Mouse (Mus musculus) urinary bladder, postnatal 4 days (tissue): ENCODE measurements around the gene Gm20388.

ENCODE experiments used
- DNase-seq, 2 experiments: peaks; one replicate each; pipeline ENCODE4 v3.0.0; 2021 to 2022; ENCODE audit warnings: low spot score in 2 of 2

Gene Gm20388

DNA sequence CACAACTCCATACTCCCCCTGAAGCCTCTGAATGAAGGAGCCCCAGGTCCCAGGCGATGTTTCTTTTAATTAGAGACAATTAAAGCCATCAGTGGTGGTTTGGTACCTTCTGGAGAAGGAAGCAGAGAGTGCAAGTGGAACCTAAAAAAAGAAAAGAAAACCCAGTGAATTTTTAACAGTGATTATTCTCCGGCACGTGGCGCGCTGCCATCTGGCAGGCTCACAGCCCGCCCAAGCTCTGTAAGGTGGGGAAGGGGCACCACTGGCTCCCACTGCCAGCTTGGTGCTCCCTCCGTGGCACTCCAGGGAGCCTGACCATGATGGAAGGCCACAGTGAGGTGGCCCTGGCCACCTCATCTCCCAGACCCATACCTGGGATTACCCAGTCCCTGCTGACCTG, 522.5 kb downstream of the Gm20388 start:
- DNase-seq: no peak

DNA sequence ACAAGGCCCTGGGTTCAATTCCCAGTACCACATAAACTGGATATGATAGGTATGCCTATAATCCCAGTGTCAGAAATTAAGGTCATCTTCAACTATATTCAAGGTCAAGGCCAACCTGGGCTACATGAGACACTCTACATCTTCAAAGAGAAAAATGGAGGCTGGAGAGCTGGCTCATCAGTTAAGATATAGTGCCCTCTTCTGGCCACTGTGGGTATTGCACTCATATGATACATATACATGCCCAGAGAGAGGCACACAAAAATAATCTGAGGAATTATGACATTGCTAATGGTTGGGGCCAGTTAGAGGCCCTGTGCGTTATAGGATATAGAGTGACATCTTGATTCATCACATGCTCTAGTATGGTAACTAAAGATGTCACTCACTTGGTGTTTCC, 523.1 kb downstream of the Gm20388 start:
- DNase-seq: no peak

DNA sequence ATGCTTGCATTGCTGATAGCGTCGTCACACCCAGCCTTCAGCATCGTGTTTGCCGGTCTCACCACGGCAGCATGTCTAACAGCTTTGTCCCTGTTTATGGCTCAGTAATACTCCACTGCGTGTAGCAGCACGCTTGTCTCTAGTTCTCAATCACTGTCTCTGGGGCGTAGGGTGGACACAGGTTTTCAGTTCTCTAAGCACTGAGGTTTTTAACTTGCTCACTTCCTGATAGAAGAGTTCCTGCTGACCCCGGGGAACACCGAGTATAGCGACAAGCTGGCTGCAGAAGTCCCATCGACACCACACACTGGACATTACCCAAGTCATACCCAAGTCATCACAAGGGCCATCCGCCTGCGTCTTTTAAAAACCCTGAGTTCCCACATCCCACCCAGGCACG, 525.1 kb downstream of the Gm20388 start:
- no peak for DNase-seq

- DNase-seq: no peak
Measured at GRCm38 (mm10) chr8:120436491-120437030, 525.9 kb downstream of the Gm20388 start.

GRCm38 (mm10) chr8:120437207-120437606, 526.6 kb downstream of the Gm20388 start:
- DNase-seq: no peak

DNA sequence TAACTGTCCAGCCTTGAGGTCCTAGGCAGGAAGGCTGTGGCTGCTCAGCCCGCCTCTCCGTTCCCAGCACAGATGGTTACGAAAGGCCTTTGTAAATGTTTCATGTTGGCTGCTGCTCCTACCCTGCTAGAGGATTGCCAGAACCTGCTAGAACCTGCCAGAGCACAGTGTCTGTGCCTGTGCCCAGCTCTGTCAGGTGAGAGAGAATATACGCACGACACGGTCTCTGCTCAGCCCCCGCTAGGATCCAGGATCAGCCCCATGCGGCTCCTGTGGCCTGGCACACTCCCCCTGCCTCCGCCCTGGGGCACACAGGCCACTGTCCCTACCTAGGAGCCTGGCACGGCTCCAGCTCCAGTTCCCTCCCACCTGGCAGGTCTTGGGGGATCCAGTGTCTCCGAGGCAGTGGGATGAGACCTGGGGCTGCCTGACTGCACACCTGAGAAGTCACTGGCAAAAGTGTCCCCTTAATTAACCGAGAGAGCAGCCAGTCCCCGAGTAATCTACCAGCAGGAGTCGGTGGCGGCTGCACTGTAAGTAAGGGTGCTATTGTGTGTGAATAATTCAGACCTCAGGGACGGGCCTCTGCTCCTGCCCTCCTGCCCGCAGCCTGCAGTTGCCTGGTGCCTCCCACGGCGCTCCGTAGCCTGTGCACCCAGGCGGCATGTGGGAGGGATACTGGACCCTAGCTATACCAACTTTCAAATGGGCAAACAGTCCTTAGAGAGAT, 527.2 kb downstream of the Gm20388 start:
- no peak for DNase-seq

DNA sequence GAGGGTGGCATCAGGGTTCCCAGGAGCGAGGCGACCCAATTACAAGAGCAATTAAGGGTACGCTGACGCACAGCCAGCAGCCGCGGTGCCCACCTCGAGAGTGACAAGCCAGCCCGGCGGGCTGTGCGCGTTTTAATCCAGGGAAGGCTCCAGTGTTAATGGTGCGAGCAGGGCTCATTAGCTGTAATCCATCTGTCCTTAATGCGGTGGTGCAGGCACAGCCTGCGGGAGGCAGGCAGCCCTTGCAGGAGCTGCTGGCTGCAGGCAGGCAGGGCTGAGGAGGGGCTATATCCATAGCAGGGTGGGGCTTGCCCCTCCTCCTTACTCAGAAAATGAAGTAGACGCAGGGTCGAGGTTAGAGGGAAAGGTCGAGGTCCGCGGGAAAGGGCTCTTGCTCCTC, 528.7 kb downstream of the Gm20388 start:
- no peak for DNase-seq

DNA sequence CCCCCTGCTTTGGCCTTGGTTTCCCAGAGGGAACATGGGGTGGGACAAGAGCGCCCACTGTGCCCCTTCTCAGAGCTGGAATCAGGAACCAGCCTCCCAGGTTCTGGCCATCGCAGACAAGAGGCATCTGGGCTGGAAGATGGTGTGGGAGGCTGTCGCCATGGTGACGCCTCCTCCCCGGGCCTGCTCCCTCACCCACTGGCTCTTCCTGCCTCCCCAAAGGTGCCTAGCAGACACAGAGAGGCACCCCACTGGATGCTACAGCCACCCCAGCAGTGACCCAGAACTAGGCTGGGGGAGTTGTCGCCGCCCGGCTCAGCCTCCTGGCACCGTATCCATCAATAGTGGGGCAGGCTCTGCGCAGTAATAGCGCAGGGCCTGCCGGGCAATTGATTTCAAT, 530.1 kb downstream of the Gm20388 start:
- no peak for DNase-seq

- DNase-seq: no peak
Measured at GRCm38 (mm10) chr8:120441637-120442036, 531.0 kb downstream of the Gm20388 start.

DNA sequence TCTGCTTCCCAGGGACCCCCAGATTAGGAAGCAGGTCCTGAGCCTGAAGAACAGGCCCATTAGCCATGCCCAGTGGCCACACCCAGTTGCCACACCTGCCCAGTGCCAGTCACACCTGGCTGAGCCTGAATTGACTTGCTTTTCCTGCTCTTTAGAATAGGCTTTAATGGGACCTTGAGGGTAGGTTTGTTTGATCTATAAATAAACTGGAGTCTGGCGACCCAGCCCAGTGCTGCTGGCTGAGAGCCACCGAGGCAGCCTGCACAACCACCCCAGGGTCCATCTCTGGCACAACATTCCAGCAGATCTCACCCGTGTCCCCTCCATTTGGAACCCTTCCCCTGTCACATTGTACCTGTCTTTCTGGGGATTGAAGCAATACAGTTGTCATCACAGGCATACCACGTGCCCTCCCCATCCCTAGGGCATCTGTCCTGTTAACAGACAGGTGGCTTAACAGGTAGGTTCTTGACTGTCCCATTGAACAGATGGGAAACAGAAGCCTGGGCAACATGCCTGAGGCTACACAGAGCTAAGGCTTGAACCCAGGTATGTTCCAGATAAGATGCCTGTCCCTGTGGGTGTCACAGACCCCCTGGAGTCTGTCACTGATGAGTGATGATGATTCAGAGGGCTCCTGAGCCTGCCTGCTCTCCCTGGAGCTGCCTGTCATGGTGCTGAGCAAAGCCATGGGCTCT, 531.8 kb downstream of the Gm20388 start:
- no peak for DNase-seq

GRCm38 (mm10) chr8:120445249-120445648, 534.6 kb downstream of the Gm20388 start:
- DNase-seq: no peak

DNA sequence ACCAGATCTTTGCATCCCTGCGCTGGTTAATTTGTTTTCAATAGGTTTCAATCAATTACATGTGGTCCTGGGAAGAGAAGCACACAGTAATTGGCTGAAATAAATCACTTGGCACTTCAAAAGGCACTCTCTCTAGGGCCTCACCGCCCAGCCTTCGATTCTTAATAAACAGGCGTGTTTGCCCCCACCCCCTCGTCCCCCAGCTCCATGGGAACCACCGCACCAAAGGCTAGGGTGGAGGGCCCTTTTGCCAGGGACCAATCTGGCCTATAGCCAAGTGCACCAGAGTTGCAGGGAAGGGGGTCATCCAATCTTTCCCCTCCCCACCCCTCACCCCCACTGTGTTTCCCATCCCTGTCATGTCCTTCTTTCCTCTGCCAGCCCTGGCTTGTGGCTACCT, 537.5 kb downstream of the Gm20388 start:
- no peak for DNase-seq

- no peak for DNase-seq
Measured at GRCm38 (mm10) chr8:120449139-120449538, 538.5 kb downstream of the Gm20388 start.

DNA sequence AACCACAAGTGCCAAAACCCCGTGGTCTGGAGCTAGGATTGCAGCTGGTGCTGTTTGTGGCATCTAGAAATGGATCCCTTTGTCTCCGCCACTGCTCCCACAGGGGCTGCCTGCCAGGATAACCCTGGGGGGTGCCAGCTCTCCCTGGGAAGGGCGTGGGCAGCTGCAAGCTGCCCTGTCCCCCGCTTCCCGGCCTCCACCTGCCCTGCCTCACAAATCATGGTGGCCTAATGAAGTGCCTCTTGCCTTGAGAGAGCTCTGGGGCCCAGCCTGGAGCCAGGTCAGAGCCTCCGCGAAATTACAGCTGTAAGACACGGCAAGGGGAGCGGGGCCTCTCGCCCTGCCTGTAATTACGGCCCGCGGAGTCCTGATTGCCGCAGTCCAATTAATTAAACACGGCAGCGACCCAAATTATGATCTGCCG, 539.0 kb downstream of the Gm20388 start:
- no peak for DNase-seq

- DNase-seq: no peak
Measured at GRCm38 (mm10) chr8:120452111-120452510, 541.5 kb downstream of the Gm20388 start.

- no peak for DNase-seq
Measured at GRCm38 (mm10) chr8:120454404-120454803, 543.8 kb downstream of the Gm20388 start.

- no peak for DNase-seq
Measured at GRCm38 (mm10) chr8:120460375-120460774, 549.7 kb downstream of the Gm20388 start.

DNA sequence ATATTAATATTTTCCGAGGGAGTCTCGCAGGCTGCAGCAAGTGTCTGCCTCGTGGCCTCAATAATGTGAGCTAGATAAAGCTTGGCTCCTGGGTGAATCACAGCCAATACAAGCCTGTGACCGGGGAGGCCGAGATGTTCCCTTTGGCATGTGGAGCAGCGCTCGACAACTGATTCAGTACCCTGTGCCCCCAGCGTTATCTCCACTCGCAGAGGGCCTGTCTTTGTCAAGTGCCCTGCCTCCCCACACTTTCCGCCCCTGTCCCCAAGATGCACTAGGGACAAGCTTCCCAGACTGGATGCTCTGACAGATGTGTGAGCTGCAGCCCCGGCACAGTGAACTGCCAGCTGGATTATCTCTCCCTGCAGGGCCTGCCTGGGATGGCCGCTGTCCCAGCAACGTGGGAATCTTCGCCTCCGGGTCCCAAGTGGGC, 551.5 kb downstream of the Gm20388 start:
- no peak for DNase-seq

DNA sequence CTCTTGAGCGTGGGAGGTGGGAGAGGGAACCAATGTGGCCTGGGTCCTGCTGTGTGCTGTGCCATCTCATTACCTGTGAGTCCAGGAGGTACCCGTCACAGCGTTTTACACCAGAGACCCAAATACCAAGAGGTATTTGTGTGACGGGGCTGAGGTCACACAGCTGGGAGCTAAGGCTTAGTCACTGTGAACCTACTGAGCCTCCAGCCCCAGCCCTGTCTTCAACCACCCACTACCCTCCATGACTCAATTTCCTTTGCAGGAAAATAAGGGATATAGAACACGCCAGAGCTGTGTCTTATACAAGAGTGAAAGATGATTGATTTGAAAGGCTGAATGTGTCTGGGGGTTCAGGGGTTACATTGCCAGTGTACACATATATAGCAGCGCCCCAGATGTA, 552.0 kb downstream of the Gm20388 start:
- no peak for DNase-seq

DNA sequence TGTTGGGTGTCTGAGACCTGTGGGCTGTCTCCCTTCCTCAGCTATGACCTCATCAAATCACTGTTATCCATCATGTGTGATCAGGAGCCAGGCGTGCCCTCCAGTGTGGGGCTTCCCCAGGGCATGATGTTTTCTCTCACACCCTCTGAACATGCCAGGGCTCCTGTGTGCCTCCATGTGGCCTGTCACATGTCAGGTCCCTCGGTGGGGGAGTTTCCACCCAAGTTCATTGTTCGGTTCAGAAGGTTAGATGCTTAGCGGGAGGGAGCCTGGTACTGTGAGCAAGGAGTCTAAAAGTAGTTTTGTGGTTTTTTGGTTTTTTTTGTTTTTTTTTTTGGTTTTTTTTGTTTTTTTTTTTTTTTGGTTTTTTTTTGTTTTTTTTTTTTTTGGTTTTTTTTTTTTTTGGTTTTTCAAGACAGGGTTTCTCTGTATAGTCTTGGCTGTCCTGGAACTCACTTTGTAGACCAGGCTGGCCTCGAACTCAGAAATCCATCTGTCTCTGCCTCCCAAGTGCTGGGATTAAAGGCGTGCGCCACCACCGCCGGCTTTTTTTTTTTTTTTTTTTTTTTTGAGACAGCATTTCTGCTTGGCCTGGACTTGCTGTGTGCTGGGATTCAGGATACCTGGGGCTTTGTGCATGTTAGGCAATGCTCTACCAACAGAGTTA, 553.4 kb downstream of the Gm20388 start:
- DNase-seq: no peak

- no peak for DNase-seq
Measured at GRCm38 (mm10) chr8:120464585-120464937, 553.9 kb downstream of the Gm20388 start.

- DNase-seq: peak in 1 of 2 experiments; percentile 67
Measured at GRCm38 (mm10) chr8:120465710-120466109, 555.1 kb downstream of the Gm20388 start.

- DNase-seq: no peak
Measured at GRCm38 (mm10) chr8:120466266-120466665, 555.6 kb downstream of the Gm20388 start.
